Mouse (Mus musculus) liver, postnatal 0 days (tissue): Measurements from ENCODE around the gene Anp32b.

Source experiments
- CTCF ChIP-seq: sonication (generic); IDR thresholded peaks from 2 replicates; pipeline ENCODE4 v1.5.1; 2016; ENCODE audit warnings: antibody characterized with exemption, low read depth
- EP300 ChIP-seq: IDR thresholded peaks from 2 replicates; pipeline ENCODE4 v1.6.1; 2016; ENCODE audit warnings: antibody characterized with exemption, low read depth, mild to moderate bottlenecking

GRCm38 (mm10) chr4:46456762-46457161 is 6.1 kb downstream of the Anp32b start:
- TF ChIP-seq CTCF (no peak), EP300 (no peak)
